Mouse (Mus musculus) c-Kit-negative CD71-positive TER-119-positive erythroid progenitor cells, embryonic 14.5 days (primary cell): ENCODE measurements around the gene Cd83.

Experiments used
- DNase-seq: peaks from one replicate; pipeline ENCODE4 v3.0.0-alpha.2; 2013; ENCODE audit warnings: low read depth, low spot score

Cd83 gene

GRCm38 (mm10) chr13:43774605-43775426 lies 9.8 kb upstream of the Cd83 start:
- no peak for DNase-seq

- DNase-seq = no peak
Observed at GRCm38 (mm10) chr13:43775427-43775733, 9.2 kb upstream of the Cd83 start.

GRCm38 (mm10) chr13:43777321-43778002 lies 7.1 kb upstream of the Cd83 start:
- DNase-seq = no peak

GRCm38 (mm10) chr13:43778021-43778649 lies 6.4 kb upstream of the Cd83 start:
- DNase-seq = no peak

- DNase-seq = no peak
Observed at GRCm38 (mm10) chr13:43778971-43779370, 5.6 kb upstream of the Cd83 start.

GRCm38 (mm10) chr13:43780071-43780470 lies 4.5 kb upstream of the Cd83 start:
- DNase-seq = no peak

GRCm38 (mm10) chr13:43785712-43786072 lies 1.1 kb downstream of the Cd83 start:
- DNase-seq = no peak

- DNase-seq = no peak
Observed at GRCm38 (mm10) chr13:43786171-43786795, 1.7 kb downstream of the Cd83 start.

- DNase-seq = no peak
Observed at GRCm38 (mm10) chr13:43787262-43787661, 2.7 kb downstream of the Cd83 start.

GRCm38 (mm10) chr13:43788071-43788470 lies 3.5 kb downstream of the Cd83 start:
- DNase-seq = no peak

GRCm38 (mm10) chr13:43788983-43789645 lies 4.5 kb downstream of the Cd83 start:
- no peak for DNase-seq

GRCm38 (mm10) chr13:43790229-43791001 lies 5.8 kb downstream of the Cd83 start:
- no peak for DNase-seq

- DNase-seq = no peak
Observed at GRCm38 (mm10) chr13:43795334-43795733, 10.8 kb downstream of the Cd83 start.

- no peak for DNase-seq
Observed at GRCm38 (mm10) chr13:43798655-43799054, 14.1 kb downstream of the Cd83 start.

- no peak for DNase-seq
Observed at GRCm38 (mm10) chr13:43800136-43800535, 15.6 kb downstream of the Cd83 start.

GRCm38 (mm10) chr13:43801961-43802360 lies 17.4 kb downstream of the Cd83 start:
- no peak for DNase-seq

- no peak for DNase-seq
Observed at GRCm38 (mm10) chr13:43802361-43803137, 18.0 kb downstream of the Cd83 start.

GRCm38 (mm10) chr13:43804648-43805047 lies 20.1 kb downstream of the Cd83 start:
- no peak for DNase-seq

GRCm38 (mm10) chr13:43805159-43805758 lies 20.7 kb downstream of the Cd83 start:
- no peak for DNase-seq
